22 mouse cellular contexts compared by ENCODE assay signal in the genomic region with DNA sequence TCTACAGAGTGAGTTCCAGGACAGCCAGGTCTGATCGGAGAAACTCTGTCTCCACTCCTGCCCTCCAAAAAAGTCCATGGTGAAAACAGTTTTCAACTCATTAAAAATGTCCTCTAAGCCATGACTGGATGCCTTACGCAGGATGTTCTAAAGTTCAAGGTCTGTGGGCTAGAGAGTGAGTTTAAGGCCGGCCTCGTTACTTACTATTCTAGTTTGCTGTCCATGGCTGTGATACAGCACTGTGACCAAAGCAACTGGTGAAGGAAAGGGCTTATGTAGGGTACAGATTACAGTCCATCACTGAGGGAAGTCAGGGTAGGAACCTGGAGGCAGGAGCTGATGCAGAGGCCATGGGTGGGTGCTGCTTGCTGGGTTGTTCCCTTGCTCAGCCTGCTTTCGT. TPM values are rescaled to one million over a fixed set of nuclear protein-coding genes. Genes with fewer than 3 reads are reported as not detected.
"Had no signal": no experiment of that assay in that cellular context is flagged by ENCODE, and none has a peak within 500 bp of the region (broad histone marks: within the 10 kb centered on the region; RNA-seq: fewer than 3 reads in every experiment).

No protein-coding gene starts in this region.

- DNase-seq: kidney, adult 18-20 months; kidney, adult 9 months; kidney, postnatal 25 days; layer of hippocampus, adult 9-11 months; lung, adult 2 months; lung, postnatal 14 days; lung, postnatal 4 days; thymus, adult 18-20 months; thymus, postnatal 36 days had no signal

- H3K27ac ChIP-seq: layer of hippocampus, adult 2 months; left cerebral cortex, adult 2 months; midbrain, embryonic 10.5 days; midbrain, embryonic 13.5 days; neural tube, embryonic 13.5 days had no signal

- H3K9ac ChIP-seq: liver, embryonic 15.5 days; midbrain, embryonic 13.5 days; neural tube, embryonic 13.5 days had no signal

- H3K4me3 ChIP-seq: layer of hippocampus, adult 2 months; left cerebral cortex, adult 2 months; liver, embryonic 15.5 days; midbrain, embryonic 10.5 days; midbrain, embryonic 13.5 days; myocyte; neural tube, embryonic 13.5 days had no signal

- H3K27me3 ChIP-seq: liver, embryonic 15.5 days had no signal

- H3K4me2 ChIP-seq: liver, embryonic 15.5 days; midbrain, embryonic 13.5 days; neural tube, embryonic 13.5 days had no signal

- ATAC-seq: intestine, embryonic 16.5 days; midbrain, embryonic 13.5 days; midbrain, embryonic 16.5 days had no signal

- H3K36me3 ChIP-seq: midbrain, embryonic 13.5 days; neural tube, embryonic 13.5 days had no signal

- H3K9me3 ChIP-seq: liver, embryonic 15.5 days; midbrain, embryonic 10.5 days; midbrain, embryonic 13.5 days; neural tube, embryonic 13.5 days had no signal

RNA-seq across cellular contexts. Expression of a gene that starts 41.9 kb away (rescaled TPM):
- total RNA-seq: layer of hippocampus, adult 2 months; layer of hippocampus, postnatal 25 days; left cerebral cortex, postnatal 10 days; left cerebral cortex, postnatal 36 days; monocyte, adult 5-6 weeks had no signal
